Mouse (Mus musculus) heart, embryonic 14.5 days (tissue): ENCODE measurements around the gene Nit2. TPM values are rescaled to one million over a fixed set of nuclear protein-coding genes. Genes with fewer than 3 reads are reported as not detected.

Source experiments
- ATAC-seq: fragments of 200-750 bp; cut with Nextera tagmentation; 2 replicates; pipeline ENCODE4 v1.8.0; 2017; ENCODE audit warnings: low read depth, moderate TSS enrichment; ENCODE audit not compliant: insufficient number of reproducible peaks, insufficient read depth, low FRiP score
- H3K27ac ChIP-seq, 2 experiments: fragments of 200-500 bp in 1 of 2; fragments of 300-500 bp in 1 of 2; sonication (generic) in 1 of 2; replicated peaks in 1 of 2; 2 replicates each; pipeline ENCODE4 v1.5.1; 2012 to 2014; ENCODE audit warnings: low read depth in 2 of 2, low read length in 2 of 2, control low read depth in 1 of 2, mild to moderate bottlenecking in 1 of 2, mixed read lengths in 1 of 2; ENCODE audit not compliant: control insufficient read depth in 1 of 2, insufficient read depth in 1 of 2
- H3K27me3 ChIP-seq: fragments of 300-500 bp; sonication (generic); 2 replicates; pipeline ENCODE4 v1.6.1; 2014; ENCODE audit warnings: mild to moderate bottlenecking, low read length, control low read depth; ENCODE audit not compliant: control insufficient read depth, insufficient read depth
- H3K36me3 ChIP-seq: fragments of 300-500 bp; sonication (generic); 2 replicates; pipeline ENCODE4 v1.6.1; 2014; ENCODE audit warnings: mild to moderate bottlenecking, control low read depth, low read length, mixed read lengths; ENCODE audit not compliant: control insufficient read depth, insufficient read depth
- H3K4me1 ChIP-seq, 2 experiments: fragments of 200-500 bp in 1 of 2; fragments of 300-500 bp in 1 of 2; sonication (generic) in 1 of 2; 2 replicates each; pipeline ENCODE4 v1.6.1; 2012 to 2014; ENCODE audit warnings: low read length in 2 of 2, control low read depth in 1 of 2, mixed read lengths in 1 of 2; ENCODE audit not compliant: control insufficient read depth in 2 of 2, insufficient read depth in 2 of 2
- H3K4me2 ChIP-seq: fragments of 300-500 bp; sonication (generic); 2 replicates; pipeline ENCODE4 v1.6.1; 2014; ENCODE audit warnings: mild to moderate bottlenecking, low read length
- H3K4me3 ChIP-seq, 2 experiments: fragments of 200-500 bp in 1 of 2; fragments of 300-500 bp in 1 of 2; sonication (generic) in 1 of 2; 2 replicates each; pipeline ENCODE4 v1.5.1; 2012 to 2014; ENCODE audit warnings: low read length in 2 of 2, mild to moderate bottlenecking in 2 of 2, control low read depth in 1 of 2, low read depth in 1 of 2, moderate library complexity in 1 of 2; ENCODE audit not compliant: control insufficient read depth in 1 of 2, insufficient read depth in 1 of 2
- H3K9ac ChIP-seq: fragments of 300-500 bp; sonication (generic); 2 replicates; pipeline ENCODE4 v1.6.1; 2014; ENCODE audit warnings: mild to moderate bottlenecking, low read length
- H3K9me3 ChIP-seq: fragments of 300-500 bp; sonication (generic); 2 replicates; pipeline ENCODE4 v1.6.1; 2016; ENCODE audit warnings: low read length, control low read depth; ENCODE audit not compliant: control insufficient read depth
- WGBS: fragments of 180-500 bp; shearing (Covaris S2); extraction: QIAGEN DNeasy Blood & Tissue Kit; methylation state at CpG from one replicate; pipeline ENCODE4 v1.1.7; 2014; 5-methylcytosine and 5-hydroxymethylcytosine counted together
- polyA plus RNA-seq: library from polyadenylated mRNA; unstranded; fragments of >200 nt; fragmentation: Nextera tagmentation; extraction: Ambion mirVana; gene quantifications from 2 replicates; pipeline ENCODE4 v1.2.1, GENCODE M21; 2014

Nit2 gene
- polyA plus RNA-seq, 1 experiment from 2014 or later, result 53.8 TPM

- no peaks in the 10 kb centered on the region for H3K27me3 ChIP-seq
- WGBS, result 88% methylated on average over 1 of the region's 1 CpGs
- H3K27ac ChIP-seq, result no peak overlapping the region
- H3K4me1 ChIP-seq, result no peaks in the 10 kb centered on the region
- peaks cover 55% of the 10 kb centered on the region for H3K36me3 ChIP-seq
- no peak overlapping the region for H3K4me3 ChIP-seq
- no peaks in the 10 kb centered on the region for H3K9me3 ChIP-seq
- no peak overlapping the region for H3K4me2 ChIP-seq
- ATAC-seq, result no peak
- no peak overlapping the region for H3K9ac ChIP-seq
Observed at GRCm38 (mm10) chr16:57163694-57164093, 3.4 kb downstream of the Nit2 start.

- H3K9me3 ChIP-seq, result no peaks in the 10 kb centered on the region
- 84% methylated on average over 5 of the region's 5 CpGs for WGBS
- no peak overlapping the region for H3K27ac ChIP-seq
- no peak overlapping the region for H3K9ac ChIP-seq
- ATAC-seq, result no peak
- no peaks in the 10 kb centered on the region for H3K27me3 ChIP-seq
- no peak overlapping the region for H3K4me2 ChIP-seq
- H3K36me3 ChIP-seq, result peaks cover 64% of the 10 kb centered on the region
- no peak overlapping the region for H3K4me3 ChIP-seq
- no peaks in the 10 kb centered on the region for H3K4me1 ChIP-seq
Observed at GRCm38 (mm10) chr16:57162841-57163240, 4.3 kb downstream of the Nit2 start.

GRCm38 (mm10) chr16:57159835-57160234, 7.3 kb downstream of the Nit2 start:
- no peak overlapping the region for H3K9ac ChIP-seq
- H3K27ac ChIP-seq, result no peak overlapping the region
- H3K36me3 ChIP-seq, result peaks cover 88% of the 10 kb centered on the region
- H3K27me3 ChIP-seq, result no peaks in the 10 kb centered on the region
- no peak overlapping the region for H3K4me2 ChIP-seq
- no peak for ATAC-seq
- H3K4me3 ChIP-seq, result no peak overlapping the region
- whole genome bisulfite sequencing, result 48% methylated on average over 7 of the region's 7 CpGs
- no peaks in the 10 kb centered on the region for H3K4me1 ChIP-seq
- H3K9me3 ChIP-seq, result no peaks in the 10 kb centered on the region

- Histone ChIP-seq H3K9ac (no peak overlapping the region), H3K9me3 (no peaks in the 10 kb centered on the region), H3K36me3 (peaks cover 84% of the 10 kb centered on the region), H3K4me2 (no peak overlapping the region), H3K4me1 (no peaks in the 10 kb centered on the region), H3K4me3 (no peak overlapping the region), H3K27me3 (no peaks in the 10 kb centered on the region), H3K27ac (no peak overlapping the region)
- ATAC-seq, result no peak
- 63% methylated on average over 4 of the region's 4 CpGs for WGBS
Observed at GRCm38 (mm10) chr16:57157728-57158127, 9.4 kb downstream of the Nit2 start.

- WGBS, result 90% methylated on average over 4 of the region's 4 CpGs
- Histone ChIP-seq H3K9me3 (no peaks in the 10 kb centered on the region), H3K4me3 (no peak overlapping the region), H3K36me3 (peaks cover 88% of the 10 kb centered on the region), H3K4me1 (no peaks in the 10 kb centered on the region), H3K4me2 (no peak overlapping the region), H3K9ac (no peak overlapping the region), H3K27ac (no peak overlapping the region), H3K27me3 (no peaks in the 10 kb centered on the region)
- ATAC-seq, result no peak
Observed at GRCm38 (mm10) chr16:57157076-57157475, 10.1 kb downstream of the Nit2 start.

GRCm38 (mm10) chr16:57155899-57156298, 11.2 kb downstream of the Nit2 start:
- no peak overlapping the region for H3K9ac ChIP-seq
- no peaks in the 10 kb centered on the region for H3K27me3 ChIP-seq
- no peak for ATAC-seq
- no peak overlapping the region for H3K27ac ChIP-seq
- no peaks in the 10 kb centered on the region for H3K9me3 ChIP-seq
- no peaks in the 10 kb centered on the region for H3K4me1 ChIP-seq
- H3K4me2 ChIP-seq, result no peak overlapping the region
- H3K4me3 ChIP-seq, result no peak overlapping the region
- peaks cover 87% of the 10 kb centered on the region for H3K36me3 ChIP-seq

- H3K4me2 ChIP-seq, result no peak overlapping the region
- no peaks in the 10 kb centered on the region for H3K4me1 ChIP-seq
- no peak overlapping the region for H3K4me3 ChIP-seq
- no peaks in the 10 kb centered on the region for H3K27me3 ChIP-seq
- no peak overlapping the region for H3K27ac ChIP-seq
- H3K9ac ChIP-seq, result no peak overlapping the region
- peaks cover 88% of the 10 kb centered on the region for H3K36me3 ChIP-seq
- ATAC-seq, result no peak
- WGBS, result 93% methylated on average over 4 of the region's 4 CpGs
- H3K9me3 ChIP-seq, result no peaks in the 10 kb centered on the region
Observed at GRCm38 (mm10) chr16:57151437-57151836, 15.7 kb downstream of the Nit2 start.

GRCm38 (mm10) chr16:57144741-57145140, 22.4 kb downstream of the Nit2 start:
- no peak overlapping the region for H3K27ac ChIP-seq
- ATAC-seq, result no peak
- WGBS, result 92% methylated on average over 5 of the region's 5 CpGs
- no peaks in the 10 kb centered on the region for H3K4me1 ChIP-seq
- H3K36me3 ChIP-seq, result peaks cover 75% of the 10 kb centered on the region
- H3K27me3 ChIP-seq, result no peaks in the 10 kb centered on the region
- no peak overlapping the region for H3K9ac ChIP-seq
- H3K4me3 ChIP-seq, result no peak overlapping the region
- H3K9me3 ChIP-seq, result no peaks in the 10 kb centered on the region
- no peak overlapping the region for H3K4me2 ChIP-seq
